Mouse (Mus musculus) myocyte (in vitro differentiated cells): ENCODE results near the gene Ccnt1. TPM values are rescaled to one million over a fixed set of nuclear protein-coding genes. Genes with fewer than 3 reads are reported as not detected.

Experiments
- H3K27me3 ChIP-seq: one replicate; pipeline ENCODE4 v1.6.1; 2011; ENCODE audit not compliant: control insufficient read depth, insufficient read depth, insufficient read length
- H3K36me3 ChIP-seq: one replicate; pipeline ENCODE4 v1.6.1; 2011; ENCODE audit not compliant: control insufficient read depth, insufficient read depth
- H3K4me2 ChIP-seq: one replicate; pipeline ENCODE4 v1.6.1; 2011; ENCODE audit warnings: low read depth, control low read depth
- H3K4me3 ChIP-seq: one replicate; pipeline ENCODE4 v1.5.1; 2011; ENCODE audit warnings: mild to moderate bottlenecking, control low read depth, moderate library complexity
- H3K79me2 ChIP-seq: one replicate; pipeline ENCODE4 v1.6.1; 2011; ENCODE audit not compliant: control insufficient read depth, insufficient read depth
- H3ac ChIP-seq: one replicate; pipeline ENCODE4 v1.6.1; 2011; ENCODE audit not compliant: control insufficient read depth, insufficient read length
- CEBPB ChIP-seq: IDR thresholded peaks from 2 replicates; pipeline ENCODE4 v1.6.1; 2011; ENCODE audit warnings: mild to moderate bottlenecking, moderate library complexity; ENCODE audit not compliant: poor library complexity, insufficient read depth, severe bottlenecking
- E2F4 ChIP-seq: IDR thresholded peaks from one replicate; pipeline ENCODE4 v1.6.1; 2011; ENCODE audit warnings: mild to moderate bottlenecking, control low read depth, moderate library complexity; ENCODE audit not compliant: insufficient read depth
- MAX ChIP-seq: IDR thresholded peaks from one replicate; pipeline ENCODE4 v1.6.1; 2011; ENCODE audit warnings: low read depth, mild to moderate bottlenecking, control low read depth
- MYOD1 ChIP-seq, 3 experiments: IDR thresholded peaks; one replicate each; pipeline ENCODE4 v1.6.1; 2011; ENCODE audit warnings: control low read depth in 2 of 3, low read depth in 2 of 3, mild to moderate bottlenecking in 2 of 3, moderate library complexity in 1 of 3; ENCODE audit not compliant: insufficient read length in 2 of 3, control insufficient read depth in 1 of 3
- MYOG ChIP-seq, 3 experiments: IDR thresholded peaks; one replicate each; pipeline ENCODE4 v1.6.1; 2011; ENCODE audit warnings: control low read depth in 2 of 3, low read depth in 2 of 3, mild to moderate bottlenecking in 2 of 3; ENCODE audit not compliant: insufficient read length in 2 of 3, control insufficient read depth in 1 of 3, insufficient read depth in 1 of 3
- POLR2A ChIP-seq: IDR thresholded peaks from one replicate; pipeline ENCODE4 v1.6.1; 2011; ENCODE audit warnings: low read depth, mild to moderate bottlenecking, control low read depth, moderate library complexity; ENCODE audit not compliant: insufficient read length
- POLR2AphosphoS2 ChIP-seq: IDR thresholded peaks from one replicate; pipeline ENCODE4 v1.6.1; 2011; ENCODE audit warnings: low read depth, control low read depth; ENCODE audit not compliant: insufficient read length
- REST ChIP-seq: IDR thresholded peaks from one replicate; pipeline ENCODE4 v1.6.1; 2011; ENCODE audit warnings: mild to moderate bottlenecking, control low read depth, moderate library complexity; ENCODE audit not compliant: insufficient read depth, insufficient read length
- SRF ChIP-seq: IDR thresholded peaks from one replicate; pipeline ENCODE4 v1.6.1; 2011; ENCODE audit warnings: low read depth; ENCODE audit not compliant: control insufficient read depth, insufficient read length
- TCF12 ChIP-seq: IDR thresholded peaks from one replicate; pipeline ENCODE4 v1.6.1; 2011; ENCODE audit warnings: mild to moderate bottlenecking, control low read depth; ENCODE audit not compliant: poor library complexity, insufficient read depth, severe bottlenecking
- TCF3 ChIP-seq: IDR thresholded peaks from one replicate; pipeline ENCODE4 v1.6.1; 2011; ENCODE audit warnings: low read depth, control low read depth; ENCODE audit not compliant: insufficient read length
- USF1 ChIP-seq: IDR thresholded peaks from one replicate; pipeline ENCODE4 v1.6.1; 2011; ENCODE audit warnings: low read depth, mild to moderate bottlenecking, control low read depth, moderate library complexity
- polyA plus RNA-seq: library from polyadenylated mRNA; unstranded; fragments of >200 nt; fragmentation: generic; extraction: Trizol; gene quantifications from one replicate; pipeline ENCODE4 v1.2.1, GENCODE M21; 2012; ENCODE audit warnings: missing spikeins

The Ccnt1 gene
- polyA plus RNA-seq, 1 experiment = 12.6 TPM

- H3ac ChIP-seq = peak overlapping the region; percentile 76
- H3K27me3 ChIP-seq = no peaks in the 10 kb centered on the region
- H3K36me3 ChIP-seq = peaks cover 23% of the 10 kb centered on the region
- H3K79me2 ChIP-seq = peaks cover 65% of the 10 kb centered on the region
- peak overlapping the region; percentile 89 for H3K4me2 ChIP-seq
- TF ChIP-seq CEBPB (0 out of 2 replicates have a peak, but pooled peaks have one; percentile 20), POLR2A (peak; percentile 68), SRF (peak; percentile 33), E2F4 (no peak), MYOG (IDR thresholded peaks at IDR 0.05; ENCODE audit: control insufficient read depth in 1 of 3, insufficient read depth in 1 of 3, insufficient read length in 2 of 3, low read depth in 2 of 3) (peak in 1 of 3 experiments; percentile 27), TCF12 (no peak), REST (no peak), MAX (no peak), POLR2AphosphoS2 (peak; percentile 80), MYOD1 (IDR thresholded peaks at IDR 0.05; ENCODE audit: control insufficient read depth in 1 of 3, insufficient read length in 2 of 3, low read depth in 2 of 3) (no peak), TCF3 (no peak), USF1 (peak; percentile 89)
- H3K4me3 ChIP-seq = peak overlapping the region; percentile 98
These were observed 3.2 kb downstream of the Ccnt1 start for GRCm38 (mm10) chr15:98567278-98568134.

- Histone ChIP-seq H3K79me2 (peaks cover 71% of the 10 kb centered on the region), H3ac (peak overlapping the region; percentile 76), H3K27me3 (no peaks in the 10 kb centered on the region), H3K36me3 (peaks cover 26% of the 10 kb centered on the region), H3K4me2 (peak overlapping the region; percentile 89), H3K4me3 (peak overlapping the region; percentile 98)
- TF ChIP-seq POLR2AphosphoS2 (no peak), REST (no peak), SRF (no peak), CEBPB (no peak), MYOD1 (IDR thresholded peaks at IDR 0.05; ENCODE audit: control insufficient read depth in 1 of 3, insufficient read length in 2 of 3, low read depth in 2 of 3) (no peak), USF1 (no peak), TCF3 (no peak), E2F4 (no peak), TCF12 (no peak), POLR2A (no peak)
These were observed 3.8 kb downstream of the Ccnt1 start for GRCm38 (mm10) chr15:98566973-98567277.

GRCm38 (mm10) chr15:98557186-98557585, 13.5 kb downstream of the Ccnt1 start:
- Histone ChIP-seq H3K27me3 (no peaks in the 10 kb centered on the region), H3K4me3 (no peak overlapping the region), H3ac (no peak overlapping the region), H3K4me2 (no peak overlapping the region), H3K79me2 (peaks cover 53% of the 10 kb centered on the region), H3K36me3 (peaks cover 66% of the 10 kb centered on the region)
- TF ChIP-seq USF1 (no peak), REST (no peak)

- TF ChIP-seq CEBPB (no peak), POLR2A (no peak), MYOG (IDR thresholded peaks at IDR 0.05; ENCODE audit: control insufficient read depth in 1 of 3, insufficient read depth in 1 of 3, insufficient read length in 2 of 3, low read depth in 2 of 3) (no peak), E2F4 (no peak), TCF12 (no peak), MAX (no peak), TCF3 (no peak), POLR2AphosphoS2 (no peak), MYOD1 (IDR thresholded peaks at IDR 0.05; ENCODE audit: control insufficient read depth in 1 of 3, insufficient read length in 2 of 3, low read depth in 2 of 3) (no peak), REST (no peak), SRF (no peak), USF1 (no peak)
- no peak overlapping the region for H3K4me2 ChIP-seq
- H3K79me2 ChIP-seq = peaks cover 40% of the 10 kb centered on the region
- H3K36me3 ChIP-seq = peaks cover 78% of the 10 kb centered on the region
- no peak overlapping the region for H3ac ChIP-seq
- no peaks in the 10 kb centered on the region for H3K27me3 ChIP-seq
- H3K4me3 ChIP-seq = no peak overlapping the region
These were observed 14.8 kb downstream of the Ccnt1 start for GRCm38 (mm10) chr15:98555881-98556280.

GRCm38 (mm10) chr15:98552758-98553157, 18.0 kb downstream of the Ccnt1 start:
- Histone ChIP-seq H3K4me3 (no peak overlapping the region), H3K36me3 (peaks cover 76% of the 10 kb centered on the region), H3K4me2 (no peak overlapping the region), H3K79me2 (peaks cover 24% of the 10 kb centered on the region), H3K27me3 (no peaks in the 10 kb centered on the region), H3ac (no peak overlapping the region)
- no peak for TF ChIP-seq USF1
- TF ChIP-seq SRF = no peak
- TF ChIP-seq TCF12 = no peak
- no peak for TF ChIP-seq REST
- no peak for TF ChIP-seq CEBPB
- no peak for TF ChIP-seq E2F4
- no peak for TF ChIP-seq MYOG (IDR thresholded peaks at IDR 0.05; ENCODE audit: control insufficient read depth in 1 of 3, insufficient read depth in 1 of 3, insufficient read length in 2 of 3, low read depth in 2 of 3)
- TF ChIP-seq MAX = no peak
- no peak for TF ChIP-seq MYOD1 (IDR thresholded peaks at IDR 0.05; ENCODE audit: control insufficient read depth in 1 of 3, insufficient read length in 2 of 3, low read depth in 2 of 3)
- no peak for TF ChIP-seq TCF3
- TF ChIP-seq POLR2AphosphoS2 = no peak
- no peak for TF ChIP-seq POLR2A
